Mouse (Mus musculus) liver, adult 2 months (tissue): ENCODE results near the gene Hipk3. TPM values are rescaled to one million over a fixed set of nuclear protein-coding genes. Genes with fewer than 3 reads are reported as not detected.

Source experiments
- DNase-seq: peaks from one replicate; pipeline ENCODE4 v3.0.0-alpha.2; 2011; ENCODE audit warnings: low read depth, low spot score; ENCODE audit errors: extremely low read depth
- H3K27ac ChIP-seq: fragments of 200-500 bp; replicated peaks from 2 replicates; pipeline ENCODE4 v1.5.1; 2012; ENCODE audit warnings: low read depth, mild to moderate bottlenecking, control low read depth, inconsistent platforms, low read length; ENCODE audit not compliant: insufficient read depth
- H3K27me3 ChIP-seq: fragments of 200-500 bp; 2 replicates; pipeline ENCODE4 v1.6.1; 2012; ENCODE audit warnings: mild to moderate bottlenecking, moderate library complexity, low read length, inconsistent platforms; ENCODE audit not compliant: control insufficient read depth, insufficient read depth
- H3K36me3 ChIP-seq: fragments of 200-500 bp; 2 replicates; pipeline ENCODE4 v1.6.1; 2012; ENCODE audit warnings: low read length, inconsistent platforms; ENCODE audit not compliant: control insufficient read depth, insufficient read depth
- H3K4me1 ChIP-seq: fragments of 200-500 bp; 2 replicates; pipeline ENCODE4 v1.6.1; 2011; ENCODE audit warnings: low read length; ENCODE audit not compliant: control insufficient read depth, insufficient read depth
- H3K4me3 ChIP-seq: fragments of 200-500 bp; 2 replicates; pipeline ENCODE4 v1.5.1; 2011; ENCODE audit warnings: low read depth, mild to moderate bottlenecking, control low read depth, low read length, moderate library complexity; ENCODE audit not compliant: insufficient read depth
- H3K79me2 ChIP-seq: fragments of 200-500 bp; 2 replicates; pipeline ENCODE4 v1.6.1; 2012; ENCODE audit warnings: inconsistent platforms, mild to moderate bottlenecking, low read length, moderate library complexity; ENCODE audit not compliant: control insufficient read depth, insufficient read depth
- H3K9ac ChIP-seq: fragments of 200-500 bp; 2 replicates; pipeline ENCODE4 v1.6.1; 2012; ENCODE audit warnings: low read depth, mild to moderate bottlenecking, control low read depth, inconsistent platforms, low read length
- CTCF ChIP-seq: fragments of 200-500 bp; IDR thresholded peaks from 2 replicates; pipeline ENCODE4 v1.5.1; 2011; ENCODE audit warnings: low read depth, low read length, control low read depth
- POLR2A ChIP-seq: fragments of 200-500 bp; IDR thresholded peaks from 2 replicates; pipeline ENCODE4 v1.6.1; 2011; ENCODE audit warnings: low read length, control low read depth; ENCODE audit not compliant: insufficient read depth; ENCODE audit errors: extremely low read depth
- WGBS: fragments of 180-500 bp; shearing (Covaris S2); methylation state at CpG from one replicate; pipeline ENCODE4 v1.1.7; 2018; 5-methylcytosine and 5-hydroxymethylcytosine counted together
- polyA plus RNA-seq: library from polyadenylated mRNA; depleted of rRNA; stranded (reverse); fragments of >200 nt; gene quantifications from 2 replicates; pipeline ENCODE4 v1.2.3, GENCODE M21; 2012
- total RNA-seq: library from RNA; depleted of rRNA; stranded (reverse); fragments of >200 nt; gene quantifications from 2 replicates; pipeline ENCODE4 v1.2.3, GENCODE M21; 2014

The Hipk3 gene
- total and polyA plus RNA-seq, 2 experiments = 14.9 to 41.0 TPM

GRCm38 (mm10) chr2:104442341-104442740 lies 51.9 kb downstream of the Hipk3 start:
- H3K27ac ChIP-seq = no peak overlapping the region
- no peak overlapping the region for H3K4me3 ChIP-seq

GRCm38 (mm10) chr2:104436226-104436625 lies 58.0 kb downstream of the Hipk3 start:
- 69% methylated on average over 3 of the region's 3 CpGs for WGBS
- H3K9ac ChIP-seq = no peak overlapping the region
- peaks cover 59% of the 10 kb centered on the region for H3K36me3 ChIP-seq
- TF ChIP-seq POLR2A (no peak), CTCF (no peak)
- H3K4me3 ChIP-seq = no peak overlapping the region
- H3K27me3 ChIP-seq = no peaks in the 10 kb centered on the region
- no peak overlapping the region for H3K27ac ChIP-seq
- H3K79me2 ChIP-seq = no peaks in the 10 kb centered on the region; the same call in 1 of the 2 replicates
- peak; percentile 38 for DNase-seq
- no peaks in the 10 kb centered on the region for H3K4me1 ChIP-seq

More at GRCm38 (mm10) chr2:104442341-104442740, 51.9 kb downstream of the Hipk3 start:
- Histone ChIP-seq H3K36me3 (peaks cover 22% of the 10 kb centered on the region), H3K9ac (no peak overlapping the region), H3K27me3 (no peaks in the 10 kb centered on the region), H3K79me2 (no peaks in the 10 kb centered on the region; the same call in 1 of the 2 replicates), H3K4me1 (no peaks in the 10 kb centered on the region)
- 76% methylated on average over 4 of the region's 4 CpGs for WGBS
- no peak for DNase-seq
- TF ChIP-seq POLR2A = no peak
- no peak for TF ChIP-seq CTCF

- no peak for DNase-seq
- WGBS = 88% methylated on average over 6 of the region's 6 CpGs
- H3K4me3 ChIP-seq = no peak overlapping the region
- no peak overlapping the region for H3K27ac ChIP-seq
- H3K79me2 ChIP-seq = no peaks in the 10 kb centered on the region
- H3K9ac ChIP-seq = no peak overlapping the region
- no peaks in the 10 kb centered on the region for H3K4me1 ChIP-seq
- no peaks in the 10 kb centered on the region for H3K27me3 ChIP-seq
- peaks cover 47% of the 10 kb centered on the region for H3K36me3 ChIP-seq
- TF ChIP-seq CTCF (no peak), POLR2A (no peak)
Measured at GRCm38 (mm10) chr2:104431067-104431466, 63.2 kb downstream of the Hipk3 start.

GRCm38 (mm10) chr2:104430566-104430965 lies 63.7 kb downstream of the Hipk3 start:
- H3K36me3 ChIP-seq = peaks cover 43% of the 10 kb centered on the region
- H3K27ac ChIP-seq = no peak overlapping the region
- no peaks in the 10 kb centered on the region for H3K27me3 ChIP-seq
- DNase-seq = no peak
- no peak for TF ChIP-seq CTCF
- no peak for TF ChIP-seq POLR2A
- H3K79me2 ChIP-seq = no peaks in the 10 kb centered on the region
- WGBS = 90% methylated on average over 5 of the region's 5 CpGs
- H3K9ac ChIP-seq = no peak overlapping the region
- H3K4me1 ChIP-seq = no peaks in the 10 kb centered on the region
- H3K4me3 ChIP-seq = no peak overlapping the region

- WGBS = 50% methylated on average over 3 of the region's 3 CpGs
- Histone ChIP-seq H3K27ac (no peak overlapping the region), H3K27me3 (no peaks in the 10 kb centered on the region)
Measured at GRCm38 (mm10) chr2:104426112-104426511, 68.1 kb downstream of the Hipk3 start.

GRCm38 (mm10) chr2:104422230-104422629 lies 72.0 kb downstream of the Hipk3 start:
- Histone ChIP-seq H3K27ac (no peak overlapping the region), H3K79me2 (no peaks in the 10 kb centered on the region), H3K36me3 (peaks cover 1% of the 10 kb centered on the region; the same call in 1 of the 2 replicates), H3K27me3 (no peaks in the 10 kb centered on the region), H3K9ac (no peak overlapping the region), H3K4me1 (no peaks in the 10 kb centered on the region), H3K4me3 (no peak overlapping the region)
- peak; percentile 27 for DNase-seq
- TF ChIP-seq POLR2A (no peak), CTCF (peak; percentile 20; the same call in 1 of the 2 replicates)
- WGBS = 16% methylated on average over 1 of the region's 1 CpGs

More at GRCm38 (mm10) chr2:104426112-104426511, 68.1 kb downstream of the Hipk3 start:
- H3K4me3 ChIP-seq = no peak overlapping the region
- no peak overlapping the region for H3K9ac ChIP-seq
- peak; percentile 62 for DNase-seq
- no peak for TF ChIP-seq CTCF
- no peak for TF ChIP-seq POLR2A
- peaks cover 15% of the 10 kb centered on the region for H3K36me3 ChIP-seq
- no peaks in the 10 kb centered on the region for H3K79me2 ChIP-seq
- no peaks in the 10 kb centered on the region for H3K4me1 ChIP-seq
